Mouse (Mus musculus): Measurements from ENCODE around the gene Hoxd1. TPM values are rescaled to one million over a fixed set of nuclear protein-coding genes. Genes with fewer than 3 reads are reported as not detected.

The Hoxd1 gene
- polyA plus RNA-seq, 1 experiment from 2014 or later, result 1.5 TPM

- 38% methylated on average over 2 of the region's 3 CpGs for WGBS
- Histone ChIP-seq H3K27me3 (peaks cover 40% of the 10 kb centered on the region), H3K9ac (no peak overlapping the region), H3K36me3 (no peaks in the 10 kb centered on the region), H3K4me2 (no peak overlapping the region), H3K27ac (peak overlapping the region; percentile 75), H3K4me1 (peaks cover 71% of the 10 kb centered on the region), H3K9me3 (replicated peaks) (no peaks in the 10 kb centered on the region), H3K4me3 (replicated peaks) (no peak overlapping the region)
- ATAC-seq (replicated peaks; ENCODE audit: low FRiP score), result 0 out of 2 replicates have a peak, but pooled peaks have one; percentile 11
These were observed 21.4 kb upstream of the Hoxd1 start for GRCm38 (mm10) chr2:74741252-74741978.

- H3K27me3 ChIP-seq, result peaks cover 41% of the 10 kb centered on the region
These were observed 20.9 kb upstream of the Hoxd1 start for GRCm38 (mm10) chr2:74741979-74742277.

GRCm38 (mm10) chr2:74745540-74746297, 17.1 kb upstream of the Hoxd1 start:
- peak overlapping the region; percentile 32 for H3K4me3 ChIP-seq (replicated peaks)

More at GRCm38 (mm10) chr2:74741979-74742277, 20.9 kb upstream of the Hoxd1 start:
- ATAC-seq (replicated peaks; ENCODE audit: low FRiP score), result no peak
- Histone ChIP-seq H3K9me3 (replicated peaks) (no peaks in the 10 kb centered on the region), H3K4me3 (replicated peaks) (no peak overlapping the region), H3K4me2 (no peak overlapping the region), H3K27ac (peak overlapping the region; percentile 75), H3K4me1 (peaks cover 71% of the 10 kb centered on the region), H3K36me3 (no peaks in the 10 kb centered on the region), H3K9ac (no peak overlapping the region)

GRCm38 (mm10) chr2:74746298-74746921, 16.4 kb upstream of the Hoxd1 start:
- peak overlapping the region; percentile 61 for H3K27ac ChIP-seq
- WGBS, result 8% methylated on average over 58 of the region's 58 CpGs
- H3K36me3 ChIP-seq, result no peaks in the 10 kb centered on the region
- H3K4me3 ChIP-seq (replicated peaks), result peak overlapping the region; percentile 32
- no peaks in the 10 kb centered on the region for H3K9me3 ChIP-seq (replicated peaks)
- H3K4me2 ChIP-seq, result peak overlapping the region; percentile 73
- H3K4me1 ChIP-seq, result peaks cover 62% of the 10 kb centered on the region
- peaks cover 38% of the 10 kb centered on the region for H3K27me3 ChIP-seq
- ATAC-seq (replicated peaks; ENCODE audit: low FRiP score), result no peak; the same call in 1 of the 2 replicates
- H3K9ac ChIP-seq, result peak overlapping the region; percentile 44

More at GRCm38 (mm10) chr2:74745540-74746297, 17.1 kb upstream of the Hoxd1 start:
- Histone ChIP-seq H3K9me3 (replicated peaks) (no peaks in the 10 kb centered on the region), H3K4me2 (peak overlapping the region; percentile 73), H3K9ac (no peak overlapping the region; the same call in 1 of the 2 replicates), H3K4me1 (peaks cover 68% of the 10 kb centered on the region), H3K27me3 (peaks cover 31% of the 10 kb centered on the region), H3K36me3 (no peaks in the 10 kb centered on the region), H3K27ac (peak overlapping the region; percentile 61; the same call in 1 of the 2 replicates)
- WGBS, result 27% methylated on average over 6 of the region's 6 CpGs
- no peak for ATAC-seq (replicated peaks; ENCODE audit: low FRiP score)

- Histone ChIP-seq H3K9ac (peak overlapping the region; percentile 44), H3K4me2 (peak overlapping the region; percentile 73), H3K4me3 (replicated peaks) (peak overlapping the region; percentile 32), H3K27me3 (peaks cover 43% of the 10 kb centered on the region), H3K9me3 (replicated peaks) (no peaks in the 10 kb centered on the region), H3K4me1 (peaks cover 57% of the 10 kb centered on the region), H3K36me3 (no peaks in the 10 kb centered on the region), H3K27ac (peak overlapping the region; percentile 61)
- ATAC-seq (replicated peaks; ENCODE audit: low FRiP score), result peak; percentile 40; the same call in 1 of the 2 replicates
- WGBS, result 19% methylated on average over 24 of the region's 24 CpGs
These were observed 15.8 kb upstream of the Hoxd1 start for GRCm38 (mm10) chr2:74747006-74747405.

GRCm38 (mm10) chr2:74747661-74748141, 15.1 kb upstream of the Hoxd1 start:
- Histone ChIP-seq H3K27ac (peak overlapping the region; percentile 61), H3K4me3 (replicated peaks) (peak overlapping the region; percentile 32), H3K9ac (peak overlapping the region; percentile 44; the same call in 1 of the 2 replicates), H3K9me3 (replicated peaks) (no peaks in the 10 kb centered on the region), H3K4me2 (peak overlapping the region; percentile 73), H3K36me3 (no peaks in the 10 kb centered on the region), H3K27me3 (peaks cover 46% of the 10 kb centered on the region), H3K4me1 (peaks cover 64% of the 10 kb centered on the region)
- WGBS, result 47% methylated on average over 11 of the region's 11 CpGs
- no peak for ATAC-seq (replicated peaks; ENCODE audit: low FRiP score)

- H3K9ac ChIP-seq, result no peak overlapping the region
- no peaks in the 10 kb centered on the region for H3K9me3 ChIP-seq (replicated peaks)
- no peaks in the 10 kb centered on the region for H3K36me3 ChIP-seq
- 0 out of 2 replicates have a peak overlapping the region, but pooled peaks have one; percentile 4 for H3K4me3 ChIP-seq (replicated peaks)
- WGBS, result 38% methylated on average over 9 of the region's 9 CpGs
- H3K27ac ChIP-seq, result 0 out of 2 replicates have a peak overlapping the region, but pooled peaks have one; percentile 78
- peaks cover 46% of the 10 kb centered on the region for H3K27me3 ChIP-seq
- ATAC-seq (replicated peaks; ENCODE audit: low FRiP score), result no peak
- peak overlapping the region; percentile 73 for H3K4me2 ChIP-seq
- peaks cover 72% of the 10 kb centered on the region for H3K4me1 ChIP-seq
These were observed 14.3 kb upstream of the Hoxd1 start for GRCm38 (mm10) chr2:74748436-74748995.

GRCm38 (mm10) chr2:74749337-74750121, 13.3 kb upstream of the Hoxd1 start:
- peak overlapping the region; percentile 73 for H3K4me2 ChIP-seq
- H3K36me3 ChIP-seq, result no peaks in the 10 kb centered on the region
- peak overlapping the region; percentile 78 for H3K27ac ChIP-seq
- peak overlapping the region; percentile 45 for H3K9ac ChIP-seq
- 1% methylated on average over 47 of the region's 47 CpGs for WGBS
- peaks cover 42% of the 10 kb centered on the region for H3K27me3 ChIP-seq
- peak; percentile 80 for ATAC-seq (replicated peaks; ENCODE audit: low FRiP score)
- H3K9me3 ChIP-seq (replicated peaks), result no peaks in the 10 kb centered on the region
- H3K4me1 ChIP-seq, result peaks cover 73% of the 10 kb centered on the region
- H3K4me3 ChIP-seq (replicated peaks), result peak overlapping the region; percentile 39

GRCm38 (mm10) chr2:74750731-74751250, 12.0 kb upstream of the Hoxd1 start:
- 0 out of 2 replicates have a peak overlapping the region, but pooled peaks have one; percentile 14 for H3K27ac ChIP-seq
- peaks cover 65% of the 10 kb centered on the region for H3K4me1 ChIP-seq
- no peaks in the 10 kb centered on the region for H3K9me3 ChIP-seq (replicated peaks)
- H3K27me3 ChIP-seq, result peaks cover 41% of the 10 kb centered on the region
- no peak overlapping the region for H3K9ac ChIP-seq
- WGBS, result 64% methylated on average over 5 of the region's 5 CpGs
- H3K36me3 ChIP-seq, result no peaks in the 10 kb centered on the region
- H3K4me3 ChIP-seq (replicated peaks), result no peak overlapping the region
- no peak for ATAC-seq (replicated peaks; ENCODE audit: low FRiP score)
- H3K4me2 ChIP-seq, result peak overlapping the region; percentile 73

GRCm38 (mm10) chr2:74751861-74752260, 10.9 kb upstream of the Hoxd1 start:
- H3K9ac ChIP-seq, result no peak overlapping the region
- no peak overlapping the region for H3K4me3 ChIP-seq (replicated peaks)
- no peak for ATAC-seq (replicated peaks; ENCODE audit: low FRiP score)
- H3K4me1 ChIP-seq, result peaks cover 54% of the 10 kb centered on the region
- no peaks in the 10 kb centered on the region for H3K9me3 ChIP-seq (replicated peaks)
- no peak overlapping the region for H3K27ac ChIP-seq
- no peaks in the 10 kb centered on the region for H3K36me3 ChIP-seq
- no peak overlapping the region for H3K4me2 ChIP-seq
- peaks cover 31% of the 10 kb centered on the region for H3K27me3 ChIP-seq
- WGBS, result 92% methylated on average over 1 of the region's 1 CpGs
